Mouse (Mus musculus) spleen, adult 2 months (tissue): ENCODE results near the gene Bard1.

Source experiments
- CTCF ChIP-seq: fragments of 200-500 bp; IDR thresholded peaks from 2 replicates; pipeline ENCODE4 v1.5.1; 2011; ENCODE audit warnings: mild to moderate bottlenecking, inconsistent platforms; ENCODE audit not compliant: insufficient read depth, insufficient read length, insufficient replicate concordance; ENCODE audit errors: extremely low read depth
- POLR2A ChIP-seq: fragments of 200-500 bp; IDR thresholded peaks from 2 replicates; pipeline ENCODE4 v1.6.1; 2011; ENCODE audit warnings: low read depth, low read length, inconsistent platforms

DNA sequence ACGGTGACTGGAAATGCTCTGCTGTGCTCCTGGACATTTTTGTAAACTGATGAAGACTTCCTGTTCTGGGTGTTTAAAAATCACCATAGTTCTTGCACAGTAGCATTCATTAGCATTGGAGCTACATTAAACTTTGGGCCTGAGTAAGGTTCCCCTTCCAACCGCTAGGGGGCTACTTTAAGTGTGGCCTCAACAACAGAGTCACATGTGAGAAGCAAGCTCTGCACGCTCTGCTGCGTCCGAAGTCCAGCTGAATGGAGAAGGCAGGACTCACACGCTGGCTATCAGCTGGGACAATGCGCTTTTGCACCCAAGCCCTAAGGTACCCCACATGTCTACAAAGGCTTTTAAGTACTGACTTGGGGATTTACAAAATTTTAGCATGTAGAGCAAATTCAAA, 65.9 kb downstream of the Bard1 start:
- TF ChIP-seq CTCF (peak; percentile 23; the same call in 1 of the 2 replicates), POLR2A (no peak)
